Mouse (Mus musculus): ENCODE data around the gene Aldh5a1. TPM values are rescaled to one million over a fixed set of nuclear protein-coding genes. Genes with fewer than 3 reads are reported as not detected.

Aldh5a1 gene
- polyA plus RNA-seq, 1 experiment from 2014 or later = 14.4 TPM

DNA sequence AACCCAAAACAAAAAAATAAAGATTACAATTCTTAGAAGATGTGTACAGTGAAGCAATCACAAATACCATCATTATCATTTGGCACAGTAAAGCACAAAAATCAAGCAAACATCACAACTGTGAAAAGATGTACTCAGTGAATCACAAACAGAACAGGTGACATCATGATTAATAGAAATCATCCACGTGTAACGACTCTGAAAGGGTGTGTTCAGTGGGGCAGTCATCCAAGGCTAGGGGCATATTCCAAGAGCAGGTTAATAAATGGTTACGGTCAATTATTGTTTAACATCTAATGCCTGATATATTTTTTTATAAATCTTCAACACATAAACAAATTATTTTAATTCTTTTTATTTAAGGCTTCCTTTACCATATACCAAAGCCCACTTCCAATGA, 44.9 kb downstream of the Aldh5a1 start:
- no peaks in the 10 kb centered on the region for H3K9me3 ChIP-seq (ENCODE audit: control insufficient read depth, low read length)
- H3K4me2 ChIP-seq (ENCODE audit: low read length) = no peak overlapping the region
- H3K4me3 ChIP-seq (ENCODE audit: control insufficient read depth in 1 of 2, insufficient read depth in 1 of 2, low read depth in 1 of 2, low read length in 2 of 2) = no peak overlapping the region
- ATAC-seq (ENCODE audit: insufficient number of reproducible peaks, insufficient read depth, low FRiP score, low read depth) = no peak
- H3K27me3 ChIP-seq (ENCODE audit: control insufficient read depth, insufficient read depth, low read length) = no peaks in the 10 kb centered on the region
- 80% methylated on average over 3 of the region's 3 CpGs for WGBS
- H3K27ac ChIP-seq (replicated peaks in 1 of 2; ENCODE audit: control insufficient read depth in 1 of 2, insufficient read depth in 1 of 2, low read depth in 2 of 2, low read length in 2 of 2) = no peak overlapping the region
- H3K9ac ChIP-seq (ENCODE audit: low read length) = no peak overlapping the region
- H3K4me1 ChIP-seq (ENCODE audit: control insufficient read depth in 2 of 2, insufficient read depth in 2 of 2, low read length in 2 of 2) = no peaks in the 10 kb centered on the region
- no peaks in the 10 kb centered on the region for H3K36me3 ChIP-seq (ENCODE audit: control insufficient read depth, insufficient read depth, low read length)

DNA sequence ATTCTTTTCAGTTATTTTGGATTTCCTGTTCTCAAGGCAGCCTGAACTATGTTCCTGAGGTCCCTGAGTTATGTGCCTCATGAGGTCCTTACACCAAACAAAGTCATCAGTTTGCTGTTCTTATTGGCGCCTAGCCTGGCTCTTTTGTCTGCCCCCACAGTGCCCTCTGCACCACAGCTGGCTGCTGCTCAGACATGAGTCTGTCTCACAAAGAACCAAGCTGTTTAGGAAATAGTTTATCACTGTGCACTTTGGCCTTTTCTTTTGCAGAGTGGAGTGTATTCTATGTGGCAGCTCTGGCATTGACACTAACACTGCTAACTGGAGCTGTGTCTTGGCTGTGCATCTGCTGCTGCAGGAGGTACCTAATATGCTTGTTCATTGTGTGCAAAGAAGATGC, 47.9 kb downstream of the Aldh5a1 start:
- no peak overlapping the region for H3K4me3 ChIP-seq (ENCODE audit: control insufficient read depth in 1 of 2, insufficient read depth in 1 of 2, low read depth in 1 of 2, low read length in 2 of 2)
- no peaks in the 10 kb centered on the region for H3K27me3 ChIP-seq (ENCODE audit: control insufficient read depth, insufficient read depth, low read length)
- H3K4me2 ChIP-seq (ENCODE audit: low read length) = no peak overlapping the region
- H3K9ac ChIP-seq (ENCODE audit: low read length) = no peak overlapping the region
- no peaks in the 10 kb centered on the region for H3K36me3 ChIP-seq (ENCODE audit: control insufficient read depth, insufficient read depth, low read length)
- 47% methylated on average over 1 of the region's 1 CpGs for WGBS
- no peaks in the 10 kb centered on the region for H3K4me1 ChIP-seq (ENCODE audit: control insufficient read depth in 2 of 2, insufficient read depth in 2 of 2, low read length in 2 of 2)
- H3K27ac ChIP-seq (replicated peaks in 1 of 2; ENCODE audit: control insufficient read depth in 1 of 2, insufficient read depth in 1 of 2, low read depth in 2 of 2, low read length in 2 of 2) = no peak overlapping the region
- no peak for ATAC-seq (ENCODE audit: insufficient number of reproducible peaks, insufficient read depth, low FRiP score, low read depth)
- H3K9me3 ChIP-seq (ENCODE audit: control insufficient read depth, low read length) = no peaks in the 10 kb centered on the region

DNA sequence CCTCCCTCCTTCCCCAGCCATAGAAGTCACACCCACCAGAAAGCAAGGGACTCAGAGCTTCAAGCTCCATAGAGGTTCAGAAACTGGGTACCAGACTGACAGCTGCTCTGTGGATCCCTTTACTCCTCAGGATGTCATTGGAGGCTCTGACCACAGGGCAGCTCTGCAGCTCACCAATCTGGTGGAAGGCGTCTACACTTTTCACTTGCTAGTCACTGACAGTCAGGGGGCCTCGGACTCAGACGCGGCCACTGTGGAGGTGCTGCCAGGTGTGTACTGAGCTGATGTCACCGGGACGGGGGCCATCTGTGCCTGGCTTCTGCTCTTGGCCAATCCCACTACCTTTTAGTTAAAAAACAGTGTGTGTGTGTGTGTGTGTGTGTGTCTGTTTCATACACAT, 55.0 kb downstream of the Aldh5a1 start:
- no peak for ATAC-seq (ENCODE audit: insufficient number of reproducible peaks, insufficient read depth, low FRiP score, low read depth)

DNA sequence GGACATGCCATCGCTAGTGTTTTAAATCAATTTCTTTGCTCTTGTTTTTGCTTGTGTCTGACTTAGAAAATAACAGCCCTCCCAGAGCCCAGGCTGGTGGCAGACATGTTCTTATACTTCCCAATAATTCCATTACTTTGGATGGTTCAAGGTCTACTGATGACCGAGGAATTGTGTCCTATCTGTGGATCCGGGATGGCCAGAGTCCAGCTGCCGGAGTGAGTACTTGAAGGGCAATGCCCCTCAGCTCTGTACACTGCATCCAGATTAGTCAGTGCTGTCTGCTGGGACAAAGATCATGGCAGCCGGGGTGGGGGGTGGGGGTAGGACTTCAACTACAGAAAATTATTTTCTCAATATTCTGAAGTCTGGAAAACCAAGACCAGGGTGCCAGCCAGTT, 56.8 kb downstream of the Aldh5a1 start:
- Histone ChIP-seq H3K9me3 (ENCODE audit: control insufficient read depth, low read length) (peaks cover 3% of the 10 kb centered on the region; the same call in 1 of the 2 replicates), H3K4me2 (ENCODE audit: low read length) (no peak overlapping the region), H3K4me3 (ENCODE audit: control insufficient read depth in 1 of 2, insufficient read depth in 1 of 2, low read depth in 1 of 2, low read length in 2 of 2) (no peak overlapping the region), H3K27ac (replicated peaks in 1 of 2; ENCODE audit: control insufficient read depth in 1 of 2, insufficient read depth in 1 of 2, low read depth in 2 of 2, low read length in 2 of 2) (no peak overlapping the region), H3K27me3 (ENCODE audit: control insufficient read depth, insufficient read depth, low read length) (no peaks in the 10 kb centered on the region), H3K9ac (ENCODE audit: low read length) (no peak overlapping the region), H3K4me1 (ENCODE audit: control insufficient read depth in 2 of 2, insufficient read depth in 2 of 2, low read length in 2 of 2) (no peaks in the 10 kb centered on the region), H3K36me3 (ENCODE audit: control insufficient read depth, insufficient read depth, low read length) (no peaks in the 10 kb centered on the region)
- 80% methylated on average over 5 of the region's 5 CpGs for WGBS
- ATAC-seq (ENCODE audit: insufficient number of reproducible peaks, insufficient read depth, low FRiP score, low read depth) = no peak

More for the DNA sequence above, 55.0 kb downstream of the Aldh5a1 start:
- Histone ChIP-seq H3K36me3 (ENCODE audit: control insufficient read depth, insufficient read depth, low read length) (no peaks in the 10 kb centered on the region), H3K4me2 (ENCODE audit: low read length) (no peak overlapping the region), H3K9me3 (ENCODE audit: control insufficient read depth, low read length) (peaks cover 3% of the 10 kb centered on the region; the same call in 1 of the 2 replicates), H3K9ac (ENCODE audit: low read length) (no peak overlapping the region), H3K27me3 (ENCODE audit: control insufficient read depth, insufficient read depth, low read length) (no peaks in the 10 kb centered on the region), H3K4me1 (ENCODE audit: control insufficient read depth in 2 of 2, insufficient read depth in 2 of 2, low read length in 2 of 2) (no peaks in the 10 kb centered on the region), H3K27ac (replicated peaks in 1 of 2; ENCODE audit: control insufficient read depth in 1 of 2, insufficient read depth in 1 of 2, low read depth in 2 of 2, low read length in 2 of 2) (no peak overlapping the region), H3K4me3 (ENCODE audit: control insufficient read depth in 1 of 2, insufficient read depth in 1 of 2, low read depth in 1 of 2, low read length in 2 of 2) (no peak overlapping the region)
- WGBS = 92% methylated on average over 6 of the region's 6 CpGs

DNA sequence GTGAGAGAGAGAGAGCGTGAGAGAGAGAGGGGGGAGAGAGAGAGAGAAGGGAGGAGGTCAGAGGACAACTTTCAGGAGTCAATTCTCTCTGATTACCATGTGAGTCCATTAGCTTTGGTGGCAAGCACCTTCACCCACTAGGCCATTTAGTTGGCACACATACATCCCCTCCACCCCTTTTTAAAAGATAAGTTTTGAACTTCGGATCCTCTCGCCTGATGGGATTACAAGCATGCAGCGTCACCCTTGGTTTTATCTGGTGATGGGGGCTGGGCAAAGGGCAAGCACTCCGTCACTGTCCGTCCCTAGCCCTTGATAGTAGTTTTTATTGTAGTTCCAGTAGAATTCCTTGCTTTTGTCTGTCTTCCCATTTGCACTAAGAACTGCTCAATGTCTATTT, 57.3 kb downstream of the Aldh5a1 start:
- Histone ChIP-seq H3K9me3 (ENCODE audit: control insufficient read depth, low read length) (peaks cover 8% of the 10 kb centered on the region; the same call in 1 of the 2 replicates), H3K4me1 (ENCODE audit: control insufficient read depth in 2 of 2, insufficient read depth in 2 of 2, low read length in 2 of 2) (no peaks in the 10 kb centered on the region), H3K4me3 (ENCODE audit: control insufficient read depth in 1 of 2, insufficient read depth in 1 of 2, low read depth in 1 of 2, low read length in 2 of 2) (no peak overlapping the region), H3K4me2 (ENCODE audit: low read length) (no peak overlapping the region), H3K27ac (replicated peaks in 1 of 2; ENCODE audit: control insufficient read depth in 1 of 2, insufficient read depth in 1 of 2, low read depth in 2 of 2, low read length in 2 of 2) (no peak overlapping the region), H3K27me3 (ENCODE audit: control insufficient read depth, insufficient read depth, low read length) (no peaks in the 10 kb centered on the region), H3K36me3 (ENCODE audit: control insufficient read depth, insufficient read depth, low read length) (no peaks in the 10 kb centered on the region), H3K9ac (ENCODE audit: low read length) (no peak overlapping the region)
- 70% methylated on average over 6 of the region's 6 CpGs for WGBS
- ATAC-seq (ENCODE audit: insufficient number of reproducible peaks, insufficient read depth, low FRiP score, low read depth) = no peak

DNA sequence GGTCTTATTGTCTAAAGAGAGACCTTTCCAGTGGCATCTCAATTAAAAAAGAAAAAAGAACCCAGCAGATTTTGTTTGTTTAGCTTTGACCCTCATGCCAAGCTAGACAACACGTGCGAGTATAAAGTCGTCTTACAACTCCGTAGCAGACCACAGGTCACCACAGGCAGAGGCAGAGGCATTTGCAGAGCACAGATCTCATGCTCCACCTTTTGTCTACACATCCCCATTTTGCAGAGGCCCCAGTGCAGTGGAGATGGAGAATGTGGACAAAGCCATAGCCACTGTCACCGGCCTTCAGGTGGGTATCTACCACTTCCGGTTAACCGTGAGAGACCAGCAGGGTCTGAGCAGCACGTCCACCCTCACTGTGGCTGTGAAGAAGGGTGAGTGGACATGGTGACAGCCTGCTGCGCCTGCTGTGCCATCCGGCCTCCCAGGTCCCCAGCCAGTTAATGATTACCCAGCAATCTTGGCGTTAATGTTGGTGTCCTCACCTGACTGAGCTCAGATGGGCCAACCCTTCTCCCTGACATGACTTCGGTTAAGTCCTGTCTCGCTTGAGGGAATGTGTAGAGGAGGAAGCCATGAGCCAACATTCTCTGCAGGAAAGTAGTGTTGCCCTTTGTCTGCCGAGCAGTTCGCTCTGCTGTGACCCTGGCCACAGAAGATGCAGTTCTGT, 58.0 kb downstream of the Aldh5a1 start:
- no peak for ATAC-seq (ENCODE audit: insufficient number of reproducible peaks, insufficient read depth, low FRiP score, low read depth)
- no peaks in the 10 kb centered on the region for H3K36me3 ChIP-seq (ENCODE audit: control insufficient read depth, insufficient read depth, low read length)
- H3K4me2 ChIP-seq (ENCODE audit: low read length) = no peak overlapping the region
- no peak overlapping the region for H3K9ac ChIP-seq (ENCODE audit: low read length)
- H3K27ac ChIP-seq (replicated peaks in 1 of 2; ENCODE audit: control insufficient read depth in 1 of 2, insufficient read depth in 1 of 2, low read depth in 2 of 2, low read length in 2 of 2) = no peak overlapping the region
- H3K27me3 ChIP-seq (ENCODE audit: control insufficient read depth, insufficient read depth, low read length) = no peaks in the 10 kb centered on the region
- H3K4me1 ChIP-seq (ENCODE audit: control insufficient read depth in 2 of 2, insufficient read depth in 2 of 2, low read length in 2 of 2) = no peaks in the 10 kb centered on the region
- 86% methylated on average over 15 of the region's 15 CpGs for WGBS
- H3K9me3 ChIP-seq (ENCODE audit: control insufficient read depth, low read length) = peaks cover 8% of the 10 kb centered on the region; the same call in 1 of the 2 replicates
- H3K4me3 ChIP-seq (ENCODE audit: control insufficient read depth in 1 of 2, insufficient read depth in 1 of 2, low read depth in 1 of 2, low read length in 2 of 2) = no peak overlapping the region

DNA sequence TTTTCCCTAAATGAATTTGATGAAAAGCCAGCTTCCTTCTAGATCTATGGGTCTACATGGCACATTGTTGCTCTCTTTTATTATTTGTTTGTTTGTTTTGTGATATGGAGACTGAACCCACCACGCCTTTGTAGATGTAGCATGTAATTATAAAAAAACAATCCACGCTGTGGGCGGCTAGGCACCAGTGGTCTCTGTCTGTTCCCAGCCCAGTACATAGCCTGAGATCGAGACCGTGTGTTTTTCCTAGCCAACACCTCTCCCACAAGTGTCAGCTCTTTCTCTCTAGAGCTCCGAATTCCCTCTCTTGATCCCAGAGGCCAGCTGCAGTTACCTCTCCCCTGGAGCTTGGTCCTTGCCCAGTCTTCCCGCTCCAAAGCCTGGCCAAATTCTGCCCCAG, 69.2 kb downstream of the Aldh5a1 start:
- 84% methylated on average over 7 of the region's 7 CpGs for WGBS

DNA sequence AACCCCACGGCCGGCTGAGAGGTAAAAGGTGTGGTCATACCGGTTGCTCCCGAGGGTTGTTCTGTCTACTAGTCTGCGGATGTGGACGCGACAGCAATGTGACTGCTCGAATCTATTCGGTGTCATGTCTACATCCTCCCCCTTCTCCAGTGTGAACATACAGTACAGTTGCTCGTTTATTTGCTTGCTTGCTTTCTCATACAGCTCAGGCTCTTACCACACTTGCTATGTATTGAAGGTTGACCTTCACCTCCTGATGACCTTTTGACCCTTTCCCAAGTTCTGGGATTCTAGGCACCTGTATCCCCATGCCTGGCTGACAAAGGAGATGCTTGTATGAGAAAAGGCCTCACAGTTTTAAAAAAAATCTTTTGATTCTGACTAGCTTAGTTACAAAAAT, 69.7 kb downstream of the Aldh5a1 start:
- no peak for ATAC-seq (ENCODE audit: insufficient number of reproducible peaks, insufficient read depth, low FRiP score, low read depth)
- H3K9me3 ChIP-seq (ENCODE audit: control insufficient read depth, low read length) = no peaks in the 10 kb centered on the region
- WGBS = 89% methylated on average over 10 of the region's 10 CpGs
- no peaks in the 10 kb centered on the region for H3K27me3 ChIP-seq (ENCODE audit: control insufficient read depth, insufficient read depth, low read length)
- no peak overlapping the region for H3K4me3 ChIP-seq (ENCODE audit: control insufficient read depth in 1 of 2, insufficient read depth in 1 of 2, low read depth in 1 of 2, low read length in 2 of 2)
- H3K27ac ChIP-seq (replicated peaks in 1 of 2; ENCODE audit: control insufficient read depth in 1 of 2, insufficient read depth in 1 of 2, low read depth in 2 of 2, low read length in 2 of 2) = no peak overlapping the region
- no peak overlapping the region for H3K4me2 ChIP-seq (ENCODE audit: low read length)
- no peak overlapping the region for H3K9ac ChIP-seq (ENCODE audit: low read length)
- H3K36me3 ChIP-seq (ENCODE audit: control insufficient read depth, insufficient read depth, low read length) = no peaks in the 10 kb centered on the region
- H3K4me1 ChIP-seq (ENCODE audit: control insufficient read depth in 2 of 2, insufficient read depth in 2 of 2, low read length in 2 of 2) = no peaks in the 10 kb centered on the region

More for the DNA sequence above, 69.2 kb downstream of the Aldh5a1 start:
- H3K27me3 ChIP-seq (ENCODE audit: control insufficient read depth, insufficient read depth, low read length) = no peaks in the 10 kb centered on the region
- no peak overlapping the region for H3K27ac ChIP-seq (replicated peaks in 1 of 2; ENCODE audit: control insufficient read depth in 1 of 2, insufficient read depth in 1 of 2, low read depth in 2 of 2, low read length in 2 of 2)
- no peaks in the 10 kb centered on the region for H3K36me3 ChIP-seq (ENCODE audit: control insufficient read depth, insufficient read depth, low read length)
- no peaks in the 10 kb centered on the region for H3K4me1 ChIP-seq (ENCODE audit: control insufficient read depth in 2 of 2, insufficient read depth in 2 of 2, low read length in 2 of 2)
- H3K4me2 ChIP-seq (ENCODE audit: low read length) = no peak overlapping the region
- ATAC-seq (ENCODE audit: insufficient number of reproducible peaks, insufficient read depth, low FRiP score, low read depth) = no peak
- no peak overlapping the region for H3K4me3 ChIP-seq (ENCODE audit: control insufficient read depth in 1 of 2, insufficient read depth in 1 of 2, low read depth in 1 of 2, low read length in 2 of 2)
- no peaks in the 10 kb centered on the region for H3K9me3 ChIP-seq (ENCODE audit: control insufficient read depth, low read length)
- no peak overlapping the region for H3K9ac ChIP-seq (ENCODE audit: low read length)

All from heart, embryonic 14.5 days (tissue).